Mouse (Mus musculus): ENCODE measurements around the gene Hspa12a. TPM values are rescaled to one million over a fixed set of nuclear protein-coding genes. Genes with fewer than 3 reads are reported as not detected.
A peak's percentile ranks its signal among the peaks of the same experiment; 100 is the strongest.

The Hspa12a gene
- polyA plus RNA-seq, 1 experiment from 2014 or later, result 0.28 TPM

- Histone ChIP-seq H3K27me3 (ENCODE audit: insufficient read depth, low read length) (no peaks in the 10 kb centered on the region), H3K36me3 (replicated peaks; ENCODE audit: insufficient read depth, low read length) (no peaks in the 10 kb centered on the region), H3K4me2 (ENCODE audit: low read depth, low read length) (peak overlapping the region; percentile 61), H3K9ac (replicated peaks) (no peak overlapping the region), H3K9me3 (ENCODE audit: low read length) (no peaks in the 10 kb centered on the region), H3K27ac (ENCODE audit: low read depth) (no peak overlapping the region), H3K4me3 (ENCODE audit: low read depth, low read length) (peak overlapping the region; percentile 24), H3K4me1 (ENCODE audit: insufficient read depth) (no peaks in the 10 kb centered on the region)
- ATAC-seq, result no peak
- TF ChIP-seq EP300 (IDR thresholded peaks at IDR 0.05; ENCODE audit: low read depth), result no peak
- peak; percentile 31; the same call in 1 of the 2 replicates for TF ChIP-seq CTCF (IDR thresholded peaks at IDR 0.05; ENCODE audit: low read depth)
- WGBS (ENCODE audit: insufficient replicate concordance), result 11% methylated on average over 11 of the region's 11 CpGs
- DNase-seq, result no peak
These were observed 24.9 kb downstream of the Hspa12a start for GRCm38 (mm10) chr19:58918597-58918996.

DNA sequence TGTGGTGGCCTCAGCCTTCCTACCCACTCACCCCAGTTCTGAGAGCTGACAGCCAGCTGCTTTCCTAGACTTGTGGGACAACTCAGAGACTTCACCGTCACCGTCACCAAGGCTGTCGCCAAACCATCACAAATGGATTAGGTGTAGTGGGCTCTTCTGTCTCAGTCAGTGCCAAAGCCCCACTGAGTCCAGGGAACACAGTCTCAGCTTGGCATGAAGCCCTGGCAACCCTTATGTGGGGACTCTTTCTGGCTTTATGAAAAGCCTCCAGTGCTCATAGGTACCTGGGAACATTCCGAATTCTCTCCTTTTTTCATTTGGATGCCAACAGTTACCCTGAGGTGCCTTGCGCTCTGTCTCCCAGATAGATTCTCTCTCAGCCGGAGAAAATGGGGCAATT lies 30.2 kb downstream of the Hspa12a start:
- Histone ChIP-seq H3K36me3 (replicated peaks; ENCODE audit: insufficient read depth, low read length) (no peaks in the 10 kb centered on the region), H3K9ac (replicated peaks) (no peak overlapping the region), H3K4me1 (ENCODE audit: insufficient read depth) (peaks cover 3% of the 10 kb centered on the region; the same call in 1 of the 2 replicates), H3K9me3 (ENCODE audit: low read length) (no peaks in the 10 kb centered on the region), H3K27me3 (ENCODE audit: insufficient read depth, low read length) (no peaks in the 10 kb centered on the region), H3K4me3 (ENCODE audit: low read depth, low read length) (no peak overlapping the region), H3K27ac (ENCODE audit: low read depth) (no peak overlapping the region), H3K4me2 (ENCODE audit: low read depth, low read length) (no peak overlapping the region)
- no peak for TF ChIP-seq EP300 (IDR thresholded peaks at IDR 0.05; ENCODE audit: low read depth)
- TF ChIP-seq CTCF (IDR thresholded peaks at IDR 0.05; ENCODE audit: low read depth), result no peak
- WGBS (ENCODE audit: insufficient replicate concordance), result 78% methylated on average over 6 of the region's 6 CpGs
- no peak for ATAC-seq
- no peak for DNase-seq

- Histone ChIP-seq H3K4me2 (ENCODE audit: low read depth, low read length) (peak overlapping the region; percentile 63), H3K9ac (replicated peaks) (no peak overlapping the region), H3K4me1 (ENCODE audit: insufficient read depth) (peaks cover 3% of the 10 kb centered on the region; the same call in 1 of the 2 replicates), H3K4me3 (ENCODE audit: low read depth, low read length) (peak overlapping the region; percentile 29), H3K36me3 (replicated peaks; ENCODE audit: insufficient read depth, low read length) (no peaks in the 10 kb centered on the region), H3K27ac (ENCODE audit: low read depth) (no peak overlapping the region), H3K9me3 (ENCODE audit: low read length) (no peaks in the 10 kb centered on the region), H3K27me3 (ENCODE audit: insufficient read depth, low read length) (no peaks in the 10 kb centered on the region)
- DNase-seq (peak; percentile 68), ATAC-seq (peak; percentile 35; the same call in 1 of the 2 replicates)
- 13% methylated on average over 9 of the region's 9 CpGs for WGBS (ENCODE audit: insufficient replicate concordance)
- TF ChIP-seq EP300 (IDR thresholded peaks at IDR 0.05; ENCODE audit: low read depth), result no peak
- TF ChIP-seq CTCF (IDR thresholded peaks at IDR 0.05; ENCODE audit: low read depth), result peak; percentile 75
These were observed 32.1 kb downstream of the Hspa12a start for GRCm38 (mm10) chr19:58911386-58911785.

DNA sequence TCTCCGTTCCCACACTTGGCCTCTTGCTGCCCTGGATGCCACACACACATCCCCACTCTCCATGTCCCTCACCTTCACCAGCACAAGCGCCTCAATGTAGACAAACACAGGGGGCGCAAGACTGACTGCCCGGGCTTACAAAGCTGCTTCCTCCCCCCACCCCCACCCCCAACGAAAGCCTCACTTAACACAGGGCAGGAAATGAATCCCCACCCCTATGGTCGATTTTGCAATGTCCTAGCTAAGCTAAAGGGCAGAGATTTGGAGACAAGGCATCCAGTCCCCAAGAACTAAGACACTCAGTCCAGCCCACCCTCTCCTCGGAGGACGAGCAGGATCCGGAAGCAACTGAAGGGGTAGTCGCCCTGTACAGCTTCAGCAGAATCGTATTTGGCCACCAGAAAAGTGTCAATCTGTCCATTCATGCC lies 32.5 kb downstream of the Hspa12a start:
- DNase-seq (peak; percentile 39), ATAC-seq (peak; percentile 48; the same call in 1 of the 2 replicates)
- Histone ChIP-seq H3K27me3 (ENCODE audit: insufficient read depth, low read length) (no peaks in the 10 kb centered on the region), H3K9ac (replicated peaks) (no peak overlapping the region), H3K36me3 (replicated peaks; ENCODE audit: insufficient read depth, low read length) (no peaks in the 10 kb centered on the region), H3K4me3 (ENCODE audit: low read depth, low read length) (peak overlapping the region; percentile 29), H3K4me2 (ENCODE audit: low read depth, low read length) (peak overlapping the region; percentile 63), H3K4me1 (ENCODE audit: insufficient read depth) (peaks cover 3% of the 10 kb centered on the region; the same call in 1 of the 2 replicates), H3K9me3 (ENCODE audit: low read length) (no peaks in the 10 kb centered on the region), H3K27ac (ENCODE audit: low read depth) (no peak overlapping the region)
- WGBS (ENCODE audit: insufficient replicate concordance), result 4% methylated on average over 11 of the region's 11 CpGs
- peak; percentile 40 for TF ChIP-seq CTCF (IDR thresholded peaks at IDR 0.05; ENCODE audit: low read depth)
- TF ChIP-seq EP300 (IDR thresholded peaks at IDR 0.05; ENCODE audit: low read depth), result no peak

DNA sequence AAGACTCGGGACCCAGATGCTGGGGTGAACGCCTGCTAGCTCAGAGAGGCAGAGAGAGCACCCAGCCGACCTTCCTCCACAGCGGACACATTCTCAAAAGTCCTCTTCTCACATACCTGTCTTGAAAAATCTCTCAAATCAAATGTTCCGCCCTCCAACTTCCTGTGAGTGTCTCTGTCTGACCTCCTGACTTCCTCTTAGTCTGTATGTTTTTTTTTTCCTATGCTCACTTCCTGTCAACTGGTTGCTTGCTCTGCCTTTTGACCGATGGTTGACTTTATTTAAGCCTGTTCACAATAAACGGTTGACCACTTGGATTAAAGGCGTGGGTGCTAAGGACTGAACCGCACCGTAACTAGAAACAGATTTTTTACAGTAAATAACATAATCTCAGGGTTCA lies 35.4 kb downstream of the Hspa12a start:
- no peak overlapping the region for H3K4me2 ChIP-seq (ENCODE audit: low read depth, low read length)
- H3K9me3 ChIP-seq (ENCODE audit: low read length), result no peaks in the 10 kb centered on the region
- no peak overlapping the region for H3K9ac ChIP-seq (replicated peaks)
- H3K4me3 ChIP-seq (ENCODE audit: low read depth, low read length), result no peak overlapping the region
- H3K27me3 ChIP-seq (ENCODE audit: insufficient read depth, low read length), result no peaks in the 10 kb centered on the region
- no peak for ATAC-seq
- TF ChIP-seq CTCF (IDR thresholded peaks at IDR 0.05; ENCODE audit: low read depth), result no peak
- TF ChIP-seq EP300 (IDR thresholded peaks at IDR 0.05; ENCODE audit: low read depth), result no peak
- DNase-seq, result no peak
- WGBS (ENCODE audit: insufficient replicate concordance), result 55% methylated on average over 10 of the region's 10 CpGs
- no peaks in the 10 kb centered on the region for H3K36me3 ChIP-seq (replicated peaks; ENCODE audit: insufficient read depth, low read length)
- H3K4me1 ChIP-seq (ENCODE audit: insufficient read depth), result peaks cover 3% of the 10 kb centered on the region; the same call in 1 of the 2 replicates
- no peak overlapping the region for H3K27ac ChIP-seq (ENCODE audit: low read depth)

- TF ChIP-seq EP300 (IDR thresholded peaks at IDR 0.05; ENCODE audit: low read depth) (no peak), CTCF (IDR thresholded peaks at IDR 0.05; ENCODE audit: low read depth) (no peak)
- no peaks in the 10 kb centered on the region for H3K36me3 ChIP-seq (replicated peaks; ENCODE audit: insufficient read depth, low read length)
- no peaks in the 10 kb centered on the region for H3K27me3 ChIP-seq (ENCODE audit: insufficient read depth, low read length)
- H3K4me3 ChIP-seq (ENCODE audit: low read depth, low read length), result no peak overlapping the region
- no peak overlapping the region for H3K4me2 ChIP-seq (ENCODE audit: low read depth, low read length)
- peaks cover 3% of the 10 kb centered on the region; the same call in 1 of the 2 replicates for H3K4me1 ChIP-seq (ENCODE audit: insufficient read depth)
- H3K9ac ChIP-seq (replicated peaks), result no peak overlapping the region
- DNase-seq (no peak), ATAC-seq (no peak)
- WGBS (ENCODE audit: insufficient replicate concordance), result 64% methylated on average over 9 of the region's 9 CpGs
- no peaks in the 10 kb centered on the region for H3K9me3 ChIP-seq (ENCODE audit: low read length)
- no peak overlapping the region for H3K27ac ChIP-seq (ENCODE audit: low read depth)
These were observed 36.8 kb downstream of the Hspa12a start for GRCm38 (mm10) chr19:58906685-58907084.
